Mouse (Mus musculus) kidney, embryonic 14.5 days (tissue): ENCODE measurements around the gene Fam71e1. TPM values are rescaled to one million over a fixed set of nuclear protein-coding genes. Genes with fewer than 3 reads are reported as not detected.

ENCODE experiments used
- ATAC-seq: fragments of 200-750 bp; cut with Nextera tagmentation; 2 replicates; pipeline ENCODE4 v1.8.0; 2017; ENCODE audit warnings: moderate number of reproducible peaks, mild to moderate bottlenecking, moderate TSS enrichment, moderate library complexity; ENCODE audit not compliant: low FRiP score, low TSS enrichment
- H3K27ac ChIP-seq: fragments of 300-500 bp; sonication (generic); 2 replicates; pipeline ENCODE4 v1.5.1; 2014; ENCODE audit warnings: low read depth, mild to moderate bottlenecking, low read length, moderate library complexity, mixed read lengths
- H3K27me3 ChIP-seq: fragments of 300-500 bp; sonication (generic); 2 replicates; pipeline ENCODE4 v1.6.1; 2014; ENCODE audit warnings: mild to moderate bottlenecking, low read length; ENCODE audit not compliant: control insufficient read depth, insufficient read depth
- H3K36me3 ChIP-seq: fragments of 300-500 bp; sonication (generic); 2 replicates; pipeline ENCODE4 v1.6.1; 2014; ENCODE audit warnings: low read length, mixed read lengths; ENCODE audit not compliant: control insufficient read depth, insufficient read depth
- H3K4me1 ChIP-seq: fragments of 300-500 bp; sonication (generic); 2 replicates; pipeline ENCODE4 v1.6.1; 2014; ENCODE audit warnings: low read length, mixed read lengths; ENCODE audit not compliant: control insufficient read depth, insufficient read depth
- H3K4me2 ChIP-seq: fragments of 300-500 bp; sonication (generic); replicated peaks from 2 replicates; pipeline ENCODE4 v1.6.1; 2014; ENCODE audit warnings: low read depth, mild to moderate bottlenecking, low read length
- H3K4me3 ChIP-seq: fragments of 300-500 bp; sonication (generic); 2 replicates; pipeline ENCODE4 v1.5.1; 2014; ENCODE audit warnings: mild to moderate bottlenecking, low read length
- H3K9ac ChIP-seq: fragments of 300-500 bp; sonication (generic); 2 replicates; pipeline ENCODE4 v1.6.1; 2014; ENCODE audit warnings: low read depth, mild to moderate bottlenecking, low read length, moderate library complexity
- H3K9me3 ChIP-seq: fragments of 300-500 bp; sonication (generic); 2 replicates; pipeline ENCODE4 v1.6.1; 2016; ENCODE audit warnings: low read length; ENCODE audit not compliant: control insufficient read depth
- WGBS: fragments of 180-500 bp; shearing (Covaris S2); extraction: QIAGEN DNeasy Blood & Tissue Kit; methylation state at CpG from one replicate; pipeline ENCODE4 v1.1.7; 2014; 5-methylcytosine and 5-hydroxymethylcytosine counted together
- polyA plus RNA-seq: library from polyadenylated mRNA; unstranded; fragments of >200 nt; fragmentation: Nextera tagmentation; extraction: Ambion mirVana; gene quantifications from 2 replicates; pipeline ENCODE4 v1.2.1, GENCODE M21; 2014

Gene Fam71e1
- polyA plus RNA-seq, 1 experiment from 2014 or later = 16.6 TPM

DNA sequence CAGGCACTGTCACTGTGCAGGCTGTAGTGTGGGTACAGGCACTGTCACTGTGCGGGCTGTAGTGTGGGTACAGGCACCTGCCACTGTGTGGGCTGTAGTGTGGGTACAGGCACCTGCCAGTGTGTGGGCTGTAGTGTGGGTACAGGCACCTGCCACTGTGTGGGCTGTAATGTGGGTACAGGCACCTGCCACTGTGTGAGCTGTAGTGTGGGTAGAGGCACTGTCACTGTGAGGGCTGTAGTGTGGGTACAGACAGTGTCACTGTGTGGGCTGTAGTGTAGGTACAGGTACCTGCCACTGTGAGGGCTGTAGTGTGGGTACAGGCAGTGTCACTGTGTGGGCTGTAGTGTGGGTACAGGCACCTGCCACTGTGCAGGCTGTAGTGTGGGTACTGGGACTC is 12.3 kb upstream of the Fam71e1 start:
- no peak overlapping the region for H3K4me3 ChIP-seq
- H3K9ac ChIP-seq = no peak overlapping the region
- peaks cover 2% of the 10 kb centered on the region; the same call in 1 of the 2 replicates for H3K36me3 ChIP-seq
- ATAC-seq = no peak
- no peak overlapping the region for H3K4me2 ChIP-seq
- WGBS = 93% methylated on average over 1 of the region's 1 CpGs
- H3K4me1 ChIP-seq = no peaks in the 10 kb centered on the region
- peaks cover 10% of the 10 kb centered on the region; the same call in 1 of the 2 replicates for H3K27me3 ChIP-seq
- no peak overlapping the region for H3K27ac ChIP-seq
- no peaks in the 10 kb centered on the region for H3K9me3 ChIP-seq

- ATAC-seq = peak; percentile 71
- no peak overlapping the region for H3K4me3 ChIP-seq
- H3K4me2 ChIP-seq = no peak overlapping the region
- H3K27me3 ChIP-seq = peaks cover 7% of the 10 kb centered on the region; the same call in 1 of the 2 replicates
- no peaks in the 10 kb centered on the region for H3K4me1 ChIP-seq
- H3K9me3 ChIP-seq = no peaks in the 10 kb centered on the region
- no peak overlapping the region for H3K27ac ChIP-seq
- peaks cover 8% of the 10 kb centered on the region; the same call in 1 of the 2 replicates for H3K36me3 ChIP-seq
- 39% methylated on average over 5 of the region's 5 CpGs for WGBS
- no peak overlapping the region for H3K9ac ChIP-seq
These were observed 11.4 kb upstream of the Fam71e1 start for GRCm38 (mm10) chr7:44484841-44485571.

- Histone ChIP-seq H3K27me3 (peaks cover 7% of the 10 kb centered on the region; the same call in 1 of the 2 replicates), H3K4me2 (no peak overlapping the region), H3K4me1 (no peaks in the 10 kb centered on the region), H3K9me3 (no peaks in the 10 kb centered on the region), H3K9ac (no peak overlapping the region), H3K36me3 (peaks cover 14% of the 10 kb centered on the region), H3K4me3 (no peak overlapping the region), H3K27ac (no peak overlapping the region)
- no peak for ATAC-seq
- WGBS = 77% methylated on average over 7 of the region's 7 CpGs
These were observed 10.7 kb upstream of the Fam71e1 start for GRCm38 (mm10) chr7:44485572-44486195.

- 71% methylated on average over 13 of the region's 13 CpGs for WGBS
These were observed 9.3 kb upstream of the Fam71e1 start for GRCm38 (mm10) chr7:44486927-44487575.

DNA sequence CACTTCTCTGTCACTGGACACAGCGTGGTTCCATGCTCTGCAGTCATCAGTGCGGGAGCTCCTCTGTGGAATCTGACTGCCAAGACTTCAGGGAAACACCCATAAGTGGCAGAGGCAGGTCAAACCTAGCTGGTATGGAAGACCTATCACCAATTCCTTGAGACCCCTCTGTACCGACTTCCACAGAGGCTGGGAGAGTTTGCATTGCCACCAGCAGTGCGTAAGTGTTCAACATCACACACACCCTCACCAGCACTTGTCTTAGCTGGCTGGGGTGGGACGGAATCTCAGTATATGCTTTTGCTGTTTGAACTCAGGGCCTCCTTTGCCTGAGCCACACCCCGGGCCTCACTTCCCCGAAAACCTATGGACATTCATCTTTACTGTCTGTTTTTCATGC is 8.4 kb upstream of the Fam71e1 start:
- H3K4me3 ChIP-seq = no peak overlapping the region
- H3K4me1 ChIP-seq = no peaks in the 10 kb centered on the region
- H3K27me3 ChIP-seq = no peaks in the 10 kb centered on the region
- H3K9me3 ChIP-seq = no peaks in the 10 kb centered on the region
- H3K9ac ChIP-seq = no peak overlapping the region
- no peak overlapping the region for H3K4me2 ChIP-seq
- no peak for ATAC-seq
- WGBS = 92% methylated on average over 7 of the region's 7 CpGs
- peaks cover 36% of the 10 kb centered on the region for H3K36me3 ChIP-seq
- no peak overlapping the region for H3K27ac ChIP-seq

More at GRCm38 (mm10) chr7:44486927-44487575, 9.3 kb upstream of the Fam71e1 start:
- H3K9me3 ChIP-seq = no peaks in the 10 kb centered on the region
- no peak for ATAC-seq
- H3K36me3 ChIP-seq = peaks cover 28% of the 10 kb centered on the region
- no peak overlapping the region for H3K4me3 ChIP-seq
- no peak overlapping the region for H3K27ac ChIP-seq
- H3K4me1 ChIP-seq = no peaks in the 10 kb centered on the region
- H3K9ac ChIP-seq = no peak overlapping the region
- no peak overlapping the region for H3K4me2 ChIP-seq
- H3K27me3 ChIP-seq = peaks cover 7% of the 10 kb centered on the region; the same call in 1 of the 2 replicates

GRCm38 (mm10) chr7:44488545-44488944 is 7.8 kb upstream of the Fam71e1 start:
- peaks cover 40% of the 10 kb centered on the region for H3K36me3 ChIP-seq
- no peaks in the 10 kb centered on the region for H3K27me3 ChIP-seq
- H3K4me2 ChIP-seq = no peak overlapping the region
- no peaks in the 10 kb centered on the region for H3K9me3 ChIP-seq
- no peak for ATAC-seq
- 93% methylated on average over 7 of the region's 8 CpGs for WGBS
- no peak overlapping the region for H3K4me3 ChIP-seq
- no peak overlapping the region for H3K9ac ChIP-seq
- H3K4me1 ChIP-seq = no peaks in the 10 kb centered on the region
- no peak overlapping the region for H3K27ac ChIP-seq

- WGBS = 92% methylated on average over 4 of the region's 4 CpGs
- H3K36me3 ChIP-seq = peaks cover 40% of the 10 kb centered on the region
These were observed 6.1 kb upstream of the Fam71e1 start for GRCm38 (mm10) chr7:44490281-44490680.

GRCm38 (mm10) chr7:44491391-44491790 is 5.0 kb upstream of the Fam71e1 start:
- Histone ChIP-seq H3K36me3 (peaks cover 40% of the 10 kb centered on the region), H3K9ac (no peak overlapping the region), H3K4me2 (no peak overlapping the region), H3K4me3 (no peak overlapping the region), H3K27ac (no peak overlapping the region), H3K9me3 (no peaks in the 10 kb centered on the region), H3K27me3 (no peaks in the 10 kb centered on the region), H3K4me1 (peaks cover 5% of the 10 kb centered on the region; the same call in 1 of the 2 replicates)
- ATAC-seq = no peak
- WGBS = 95% methylated on average over 5 of the region's 5 CpGs

More at GRCm38 (mm10) chr7:44490281-44490680, 6.1 kb upstream of the Fam71e1 start:
- Histone ChIP-seq H3K4me2 (no peak overlapping the region), H3K9ac (no peak overlapping the region), H3K9me3 (no peaks in the 10 kb centered on the region), H3K27ac (no peak overlapping the region), H3K4me1 (peaks cover under 1% of the 10 kb centered on the region; the same call in 1 of the 2 replicates), H3K27me3 (no peaks in the 10 kb centered on the region), H3K4me3 (no peak overlapping the region)
- ATAC-seq = no peak
